Mouse (Mus musculus) hindlimb bud, embryonic 11.5 days (tissue): ENCODE data around the gene Mapk8ip3.
A peak's percentile ranks its signal among the peaks of the same experiment; 100 is the strongest.

Experiments
- DNase-seq: peaks from one replicate; pipeline ENCODE4 v3.0.0-alpha.2; 2012; ENCODE audit warnings: low read depth, low spot score; ENCODE audit errors: extremely low spot score

The Mapk8ip3 gene

DNA sequence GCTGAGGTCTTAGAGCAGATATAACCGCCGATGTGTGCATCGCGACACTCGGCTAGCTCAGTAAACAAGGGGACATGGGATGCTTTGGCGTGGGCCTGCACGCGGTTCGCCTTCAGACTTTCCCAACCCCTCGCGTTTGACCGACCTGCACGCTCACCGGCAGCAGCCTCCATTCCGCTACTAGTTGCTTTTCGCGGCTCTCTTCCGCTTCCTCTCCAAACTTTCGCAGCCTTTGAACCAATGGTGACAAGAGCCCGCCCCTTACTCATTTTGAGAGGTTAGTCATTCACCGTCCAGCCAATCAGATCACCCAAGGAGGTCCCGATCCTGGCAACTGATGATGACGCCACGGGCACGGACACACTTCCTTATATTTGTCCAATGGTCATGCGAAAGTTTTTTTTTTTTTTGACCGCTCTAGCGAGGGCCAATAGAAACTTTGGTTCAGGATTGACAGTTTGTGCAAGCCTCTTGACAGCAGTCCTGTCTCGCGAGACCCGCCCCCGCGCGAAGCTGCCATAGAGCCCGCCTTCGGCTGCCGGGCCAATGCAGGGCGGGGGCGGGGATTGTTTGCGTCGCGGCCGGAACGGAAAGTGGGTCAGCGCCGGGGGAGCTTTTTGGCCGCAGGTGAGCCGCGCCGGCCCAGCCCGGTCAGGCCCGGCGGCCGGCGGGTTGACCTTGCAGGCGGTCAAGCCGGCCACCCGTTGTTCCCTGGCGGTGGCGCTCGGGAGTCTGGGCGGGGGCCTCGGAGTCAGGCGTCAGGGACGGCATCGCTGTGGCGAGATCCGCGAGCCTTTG lies 50.4 kb downstream of the Mapk8ip3 start, which contains the start of the genes Nubp2 and Spsb3:
TSS of gene Nubp2 (minus strand) at position 216 of the 798 bp plus-strand sequence.
TSS of gene Spsb3 (plus strand) at position 510 of the 798 bp plus-strand sequence.
- DNase-seq, result peak; percentile 98

DNA sequence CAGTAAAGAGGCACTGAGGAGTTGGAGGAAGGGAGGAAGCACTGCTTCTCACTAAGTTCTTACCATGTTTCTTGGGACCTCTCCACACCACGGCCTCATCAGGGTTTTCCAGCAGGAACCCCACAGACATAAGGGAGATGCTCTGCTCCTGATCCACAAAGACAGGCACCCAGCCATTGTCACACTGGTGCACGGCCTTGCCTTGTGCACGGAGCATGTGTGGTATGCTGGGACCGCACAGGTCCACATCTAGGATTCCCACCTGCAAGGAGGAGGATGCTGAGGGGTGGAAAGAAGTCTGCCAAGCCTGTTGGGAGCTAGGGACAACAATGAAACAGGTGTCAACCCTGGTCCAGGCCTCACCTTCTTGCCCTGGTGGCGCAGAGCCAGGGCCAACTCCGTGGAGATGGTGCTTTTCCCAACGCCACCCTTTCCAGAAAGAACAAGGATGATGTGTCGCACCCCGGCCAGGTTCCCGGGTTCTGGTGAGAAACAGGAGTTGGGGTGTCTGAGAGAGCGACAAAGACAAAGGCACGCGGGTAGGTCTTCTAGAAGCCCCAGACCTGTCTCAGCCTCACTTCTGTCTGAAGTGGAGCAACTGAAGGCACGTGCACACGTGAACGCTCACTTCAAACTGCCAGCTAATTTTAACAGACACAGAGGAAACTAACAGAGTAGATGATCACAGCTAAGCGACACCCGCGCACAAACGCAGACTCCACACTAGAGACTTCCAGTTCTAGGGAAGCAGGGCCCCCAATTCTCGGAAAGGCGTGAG lies 51.2 kb downstream of the Mapk8ip3 start:
- no peak for DNase-seq

GRCm38 (mm10) chr17:24884391-24884790 lies 52.4 kb downstream of the Mapk8ip3 start:
- DNase-seq, result no peak

- no peak for DNase-seq
These were observed 54.9 kb downstream of the Mapk8ip3 start for GRCm38 (mm10) chr17:24881738-24882440.

- no peak for DNase-seq
These were observed 58.2 kb downstream of the Mapk8ip3 start for GRCm38 (mm10) chr17:24878531-24878930.

DNA sequence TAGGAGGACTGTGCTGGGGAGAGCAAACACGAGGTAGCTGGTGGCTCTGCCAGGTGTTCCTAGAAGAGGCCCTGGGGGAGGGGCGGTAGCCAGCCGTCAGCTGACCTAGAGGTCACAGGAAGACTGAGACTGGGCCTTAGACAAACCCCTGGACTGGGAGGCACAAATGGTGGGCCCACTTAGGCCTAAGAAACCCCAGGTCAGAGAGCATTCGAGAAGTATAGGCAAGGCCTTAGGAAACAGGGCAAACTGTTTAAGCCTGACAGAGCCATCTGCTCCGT lies 58.7 kb downstream of the Mapk8ip3 start:
- DNase-seq, result no peak

DNA sequence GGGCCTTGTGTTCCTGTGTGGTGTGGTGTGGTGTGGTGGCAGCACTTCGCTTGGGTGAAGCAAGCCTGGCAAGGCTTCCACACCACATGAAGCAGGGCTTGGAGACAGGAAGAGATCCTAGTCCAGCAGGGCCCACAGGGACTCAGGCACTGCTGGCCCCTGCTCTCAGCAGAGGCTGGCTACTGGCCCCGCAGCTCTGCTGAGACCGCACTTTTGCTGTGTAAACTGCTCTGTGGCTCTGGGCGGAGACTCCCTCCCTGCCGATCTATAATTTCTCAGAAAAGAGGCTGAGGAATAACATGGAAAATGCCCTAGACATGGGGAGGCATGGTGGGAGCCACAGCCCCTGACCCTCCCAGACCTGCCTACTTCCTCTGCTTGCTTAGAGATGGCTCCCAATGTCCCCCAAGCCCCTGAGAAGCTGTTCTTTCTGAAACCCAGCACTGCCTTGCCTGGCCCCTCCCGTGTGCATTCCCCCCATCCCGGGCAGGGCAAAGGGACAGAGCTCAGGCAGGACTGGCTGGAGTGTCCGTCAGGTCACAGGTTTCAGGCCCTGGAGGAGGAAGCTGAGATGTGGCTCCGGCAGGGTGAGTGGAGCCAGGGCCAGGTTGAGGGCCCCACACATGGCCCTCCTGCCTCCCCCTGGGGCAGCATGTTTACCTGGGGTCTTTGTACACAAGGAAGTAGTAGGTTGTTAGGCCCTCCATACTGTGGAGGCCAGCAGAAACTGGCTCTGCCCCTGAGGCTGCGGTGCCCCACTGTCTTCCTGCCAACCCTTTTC lies 59.3 kb downstream of the Mapk8ip3 start:
- no peak for DNase-seq

- no peak for DNase-seq
These were observed 61.8 kb downstream of the Mapk8ip3 start for GRCm38 (mm10) chr17:24874989-24875388.

DNA sequence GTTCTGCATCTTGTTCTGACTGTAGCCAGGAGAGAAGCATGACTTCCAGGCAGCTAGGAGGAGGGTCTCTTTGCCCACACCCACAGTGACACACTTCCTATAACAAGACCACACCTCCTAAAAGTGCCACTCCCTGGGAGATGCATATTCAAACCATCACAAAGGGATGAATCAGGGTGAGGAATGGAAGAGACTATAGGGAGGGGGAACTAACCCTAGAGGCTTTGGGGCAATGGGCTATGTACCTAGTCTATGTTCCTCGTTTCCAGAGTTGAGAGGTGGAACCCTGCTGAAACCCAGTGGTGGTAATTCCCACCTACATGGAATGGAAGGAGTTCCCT lies 62.4 kb downstream of the Mapk8ip3 start:
- no peak for DNase-seq

DNA sequence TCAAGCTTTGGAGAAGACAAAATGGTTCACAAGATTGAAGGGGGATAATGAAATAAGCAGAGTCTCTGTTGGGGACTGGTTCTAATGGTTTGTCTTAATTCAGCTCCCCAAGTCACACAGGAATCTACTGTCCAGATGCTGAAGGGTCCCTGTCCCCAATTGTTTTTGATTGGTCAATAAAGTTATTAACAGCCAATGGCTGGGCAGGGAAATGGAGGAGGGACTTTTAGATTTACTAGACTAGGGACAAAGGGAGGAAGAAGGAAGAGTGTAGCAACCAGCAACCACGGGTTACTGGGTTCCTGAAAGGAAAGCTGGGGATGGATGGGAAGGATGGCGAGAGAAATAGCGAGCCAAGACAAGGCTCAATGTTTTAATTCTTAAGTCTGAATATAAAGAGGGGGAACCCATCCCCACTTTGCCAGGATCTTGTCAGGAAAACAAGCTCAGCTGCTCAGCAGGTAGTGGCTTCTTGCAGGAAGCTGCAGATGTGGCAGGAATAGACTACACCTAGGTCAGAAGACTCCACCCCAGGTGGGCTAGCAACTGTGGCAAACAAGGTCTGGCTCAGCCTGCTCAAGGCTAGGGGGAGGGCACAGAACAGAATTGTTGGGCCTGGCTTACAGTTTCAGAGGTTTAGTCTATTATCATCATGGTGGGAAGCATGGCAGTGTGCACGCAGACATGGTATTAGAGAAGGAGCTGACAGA lies 62.9 kb downstream of the Mapk8ip3 start:
- DNase-seq, result no peak

DNA sequence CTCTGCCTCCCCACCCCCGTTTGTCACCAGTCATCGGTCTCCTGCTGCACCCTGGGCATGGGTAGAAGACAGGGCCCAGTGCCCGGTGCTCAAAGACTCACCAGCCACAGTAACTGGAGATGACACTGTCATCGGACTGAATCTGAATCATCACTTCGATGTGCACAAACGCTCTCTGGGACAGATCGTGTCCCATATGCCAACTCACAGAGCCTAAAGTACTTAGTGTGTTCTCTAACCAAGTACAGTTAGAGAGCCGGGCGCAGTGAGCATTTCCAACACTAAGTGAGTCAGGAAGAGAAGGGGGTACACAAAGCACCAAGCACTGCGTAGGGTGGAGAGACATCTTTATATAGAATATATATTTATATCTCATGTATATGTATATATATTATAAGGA lies 68.9 kb downstream of the Mapk8ip3 start:
- DNase-seq, result no peak

DNA sequence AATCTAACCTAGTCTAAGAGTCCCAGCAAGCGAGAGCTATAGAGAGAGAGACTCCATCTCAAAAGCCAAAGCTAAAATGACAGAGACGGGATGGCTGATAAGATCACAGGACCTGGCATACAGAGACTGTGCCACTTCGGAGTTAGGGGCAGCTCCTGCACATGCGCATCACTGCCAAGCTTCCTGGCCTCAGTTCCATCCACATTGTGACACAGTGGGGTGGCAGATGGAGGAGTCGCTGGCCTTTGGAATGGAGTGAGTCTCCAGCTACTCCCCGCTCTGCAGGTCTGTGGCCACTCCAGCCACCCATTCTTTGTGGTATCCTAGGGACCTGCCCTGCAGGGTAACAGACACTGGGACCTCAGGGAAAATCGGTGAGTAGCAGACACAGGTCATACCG lies 71.0 kb downstream of the Mapk8ip3 start, which contains the start of gene Igfals:
TSS of gene Igfals (plus strand) at position 222 of the 400 bp plus-strand sequence.
- no peak for DNase-seq

GRCm38 (mm10) chr17:24861785-24862184 lies 75.0 kb downstream of the Mapk8ip3 start:
- DNase-seq, result no peak

DNA sequence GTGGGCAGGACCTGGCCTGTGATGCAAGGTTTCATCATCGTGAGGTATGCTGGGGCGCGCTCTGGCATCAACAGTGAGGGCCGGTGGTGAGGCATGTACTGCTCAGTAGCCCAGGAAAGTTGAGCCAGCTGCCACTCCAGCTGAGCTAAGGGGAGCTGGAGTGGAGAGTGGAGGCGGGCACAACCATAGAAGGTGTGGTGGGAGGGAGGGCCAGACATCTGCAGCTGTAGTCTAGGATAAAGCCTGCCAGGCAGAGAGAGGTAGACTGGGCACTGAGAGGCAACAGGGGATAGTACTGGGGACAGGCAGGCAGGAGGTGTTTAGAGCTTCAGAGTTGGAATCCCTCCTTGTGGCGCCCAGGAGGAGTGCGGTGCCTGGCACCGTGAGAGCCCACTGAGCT lies 76.7 kb downstream of the Mapk8ip3 start:
- no peak for DNase-seq

DNA sequence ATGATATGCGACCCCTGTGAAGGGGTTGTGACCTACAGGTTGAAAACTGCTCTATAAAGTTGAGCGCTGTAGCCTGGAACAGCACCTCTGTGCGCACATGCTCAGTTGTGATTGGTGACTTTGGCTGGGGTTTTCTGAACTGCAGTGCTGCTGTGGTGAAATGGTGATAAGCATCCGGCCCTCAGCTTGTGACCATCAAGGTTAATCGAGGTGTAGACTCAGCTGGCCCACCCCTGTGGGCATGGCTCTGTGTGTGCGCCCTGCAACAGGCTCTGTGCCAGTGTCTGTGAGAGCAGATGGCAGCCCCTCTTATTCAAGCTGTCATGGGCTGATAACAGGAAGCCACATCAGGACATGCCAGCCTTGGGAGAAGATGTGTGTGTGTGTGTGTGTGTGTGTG lies 77.8 kb downstream of the Mapk8ip3 start:
- DNase-seq, result no peak

DNA sequence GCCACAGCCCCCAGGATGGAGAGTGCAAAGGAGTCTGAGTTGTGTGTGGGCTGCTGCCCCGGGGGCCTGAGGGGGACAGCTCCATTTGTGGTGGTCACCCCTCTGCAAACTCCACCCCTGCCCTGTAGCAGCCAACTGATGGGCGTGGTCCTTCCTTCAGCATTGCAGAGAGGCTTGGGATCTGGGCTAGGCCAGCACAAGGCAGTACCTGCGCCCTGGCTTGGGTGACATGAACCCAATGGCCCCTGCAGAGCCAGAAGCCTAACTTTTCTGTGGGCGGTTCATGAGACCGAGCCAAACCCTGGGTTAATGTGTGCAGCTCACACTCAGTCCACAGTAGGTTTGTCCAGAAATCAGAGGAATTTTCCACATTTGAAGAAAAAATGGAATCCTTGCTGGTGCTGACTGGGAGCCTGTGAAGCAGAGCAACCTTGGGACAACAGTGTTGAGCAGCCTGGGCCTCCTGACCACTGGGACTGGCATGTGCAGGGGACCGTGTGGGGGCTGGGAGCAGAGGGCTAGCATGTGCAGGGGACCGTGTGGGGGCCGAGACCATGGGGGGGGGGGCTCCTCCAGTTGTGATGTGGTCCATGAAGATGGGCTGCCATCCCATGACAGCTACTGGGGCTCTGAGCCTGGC lies 78.8 kb downstream of the Mapk8ip3 start:
- no peak for DNase-seq

- DNase-seq, result no peak
These were observed 80.2 kb downstream of the Mapk8ip3 start for GRCm38 (mm10) chr17:24856589-24856988.

DNA sequence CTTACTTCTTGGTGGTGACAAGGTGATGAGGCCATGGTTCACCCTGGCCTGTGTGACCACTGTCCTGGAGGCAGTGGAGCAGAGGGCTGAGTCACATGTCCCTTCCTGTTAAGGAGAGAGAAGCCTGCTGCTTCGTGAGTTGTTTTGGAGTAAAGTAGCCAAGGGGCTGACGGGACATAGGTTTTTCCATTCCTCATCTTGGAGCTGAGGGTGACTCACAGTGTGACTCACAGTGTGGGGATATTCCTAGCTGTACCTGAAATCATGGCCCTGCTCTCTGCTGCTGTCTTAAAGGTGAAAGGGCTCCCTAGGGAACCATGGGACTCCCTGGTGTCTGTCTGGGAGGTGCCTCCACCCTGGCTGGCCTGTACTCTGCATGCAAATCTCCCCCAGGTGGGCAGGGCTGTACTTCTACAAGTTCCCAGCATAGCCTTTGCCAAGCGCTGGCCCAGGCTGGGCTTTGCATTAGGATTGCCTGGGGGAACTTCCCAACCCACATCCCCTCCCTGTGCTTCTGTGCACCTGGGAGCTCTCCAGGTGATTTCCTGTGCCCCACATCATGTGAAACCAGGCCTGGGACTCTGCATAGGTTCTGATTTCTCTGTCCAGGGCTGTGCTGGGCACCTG lies 80.8 kb downstream of the Mapk8ip3 start:
- DNase-seq, result no peak

DNA sequence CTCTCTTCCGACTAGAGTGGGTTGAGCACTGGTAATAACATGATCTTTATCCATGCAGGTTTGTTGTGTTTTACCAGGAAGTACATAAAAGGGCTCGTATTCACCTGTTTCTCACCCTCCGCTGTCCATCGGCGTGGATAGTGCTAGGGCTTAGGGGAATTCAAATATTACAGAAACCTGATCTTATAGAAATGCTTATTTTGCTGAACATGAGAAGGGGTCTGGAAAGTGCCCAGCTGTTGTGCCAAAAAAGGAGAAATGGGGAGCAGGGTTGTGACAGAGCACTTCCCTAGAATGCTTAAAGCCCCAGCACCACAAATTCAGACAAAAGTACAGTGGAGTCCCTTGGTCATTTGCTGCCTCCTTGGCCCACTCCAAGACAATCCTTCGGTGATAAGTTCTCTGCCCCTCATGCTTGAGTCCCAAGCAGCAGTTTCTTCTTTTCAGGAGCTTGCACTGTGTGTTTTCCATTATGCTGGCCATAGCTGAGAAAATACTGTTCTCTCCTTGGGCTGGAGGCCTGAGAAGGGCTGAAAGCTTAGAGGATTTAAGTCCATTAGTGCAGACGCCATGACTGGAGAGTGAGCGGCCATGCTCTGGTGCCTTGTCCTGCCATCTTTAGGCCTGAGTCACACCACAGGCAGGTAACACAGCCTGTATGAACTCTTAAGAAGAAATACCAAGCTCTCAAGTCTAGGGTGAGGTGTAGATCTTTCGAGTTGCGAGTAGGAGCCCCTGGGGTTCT lies 85.2 kb downstream of the Mapk8ip3 start:
- DNase-seq, result no peak
